Mouse (Mus musculus) bone marrow macrophage, adult 2 months (primary cell): ENCODE results near the gene Oasl1.

Experiments
- CTCF ChIP-seq: IDR thresholded peaks from 2 replicates; pipeline ENCODE4 v1.5.1; 2012; ENCODE audit warnings: low read depth, mild to moderate bottlenecking, low read length, moderate library complexity
- POLR2A ChIP-seq: IDR thresholded peaks from 2 replicates; pipeline ENCODE4 v1.6.1; 2012; ENCODE audit warnings: mild to moderate bottlenecking, low read depth, low read length, borderline replicate concordance

GRCm38 (mm10) chr5:114969609-114970215 lies 46.7 kb downstream of the Oasl1 start:
- TF ChIP-seq POLR2A: no peak
- TF ChIP-seq CTCF: no peak
